Mouse (Mus musculus) limb, embryonic 15.5 days (tissue): ENCODE results near the gene Hus1. TPM values are rescaled to one million over a fixed set of nuclear protein-coding genes. Genes with fewer than 3 reads are reported as not detected.

ENCODE experiments used
- ATAC-seq: fragments of 200-750 bp; cut with Nextera tagmentation; 2 replicates; pipeline ENCODE4 v1.8.0; 2017; ENCODE audit warnings: low read depth, moderate TSS enrichment; ENCODE audit not compliant: insufficient number of reproducible peaks, low FRiP score, low TSS enrichment
- H3K27ac ChIP-seq: fragments of 300-500 bp; sonication (generic); 2 replicates; pipeline ENCODE4 v1.5.1; 2015; ENCODE audit warnings: moderate library complexity, mild to moderate bottlenecking, inconsistent platforms
- H3K27me3 ChIP-seq: fragments of 300-500 bp; sonication (generic); 2 replicates; pipeline ENCODE4 v1.6.1; 2015; ENCODE audit warnings: inconsistent platforms
- H3K36me3 ChIP-seq: fragments of 300-500 bp; sonication (generic); 2 replicates; pipeline ENCODE4 v1.6.1; 2015; ENCODE audit warnings: inconsistent platforms
- H3K4me1 ChIP-seq: fragments of 300-500 bp; sonication (generic); 2 replicates; pipeline ENCODE4 v1.6.1; 2015; ENCODE audit warnings: inconsistent platforms
- H3K4me2 ChIP-seq: fragments of 300-500 bp; sonication (generic); 2 replicates; pipeline ENCODE4 v1.6.1; 2015; ENCODE audit warnings: mild to moderate bottlenecking, inconsistent platforms
- H3K4me3 ChIP-seq: fragments of 300-500 bp; sonication (generic); 2 replicates; pipeline ENCODE4 v1.5.1; 2015; ENCODE audit warnings: mild to moderate bottlenecking, inconsistent platforms
- H3K9ac ChIP-seq: fragments of 300-500 bp; sonication (generic); 2 replicates; pipeline ENCODE4 v1.6.1; 2015; ENCODE audit warnings: inconsistent platforms
- H3K9me3 ChIP-seq: fragments of 300-500 bp; sonication (generic); 2 replicates; pipeline ENCODE4 v1.6.1; 2016; ENCODE audit warnings: inconsistent platforms
- WGBS: fragments of 180-500 bp; shearing (Covaris S2); methylation state at CpG from one replicate; pipeline ENCODE4 v1.1.7; 2015; 5-methylcytosine and 5-hydroxymethylcytosine counted together
- polyA plus RNA-seq: library from polyadenylated mRNA; unstranded; fragments of >200 nt; fragmentation: Nextera tagmentation; extraction: Ambion mirVana; gene quantifications from 2 replicates; pipeline ENCODE4 v1.2.1, GENCODE M21; 2015

Hus1 gene
- 11.1 and 11.6 TPM in 2 replicates for polyA plus RNA-seq

DNA sequence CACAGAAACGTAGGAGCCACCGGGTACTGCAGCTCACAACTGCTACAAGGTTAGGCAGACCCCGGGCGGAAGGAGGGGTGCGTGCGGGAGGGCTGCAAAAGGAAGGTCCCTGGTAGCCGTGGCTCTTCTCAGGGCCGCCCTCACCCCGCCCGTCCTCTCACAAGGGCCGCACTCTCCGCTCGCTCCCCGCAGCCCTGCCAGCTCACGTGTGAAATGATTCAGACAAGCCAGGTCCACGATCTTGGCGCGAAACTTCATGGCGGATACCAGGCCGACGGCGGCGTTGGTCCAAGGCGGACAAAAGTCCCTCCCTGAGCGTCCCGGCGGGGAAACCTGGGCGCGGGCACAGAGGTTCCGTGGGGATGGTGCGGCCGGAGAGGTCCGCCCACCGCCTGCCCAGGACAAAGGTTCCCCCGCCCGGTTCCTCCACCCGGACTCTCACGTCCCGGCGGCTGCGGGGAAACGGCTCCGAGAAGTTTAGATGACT lies at the start of gene Hus1:
Gene Hus1, minus strand, starts transcription at position 339 of the 487 bp plus-strand sequence.
- peak; percentile 91 for ATAC-seq
- H3K9ac ChIP-seq: peak within 1 kb of the TSS; percentile 63
- peak within 1 kb of the TSS; percentile 94 for H3K27ac ChIP-seq
- under 1% methylated on average over 43 of the region's 43 CpGs for WGBS
- H3K36me3 ChIP-seq: peaks cover 11% of the 10 kb centered on the region
- peak within 1 kb of the TSS; percentile 76 for H3K4me2 ChIP-seq
- no peaks in the 10 kb centered on the region for H3K9me3 ChIP-seq
- peak within 1 kb of the TSS; percentile 75 for H3K4me3 ChIP-seq
- H3K4me1 ChIP-seq: peaks cover 9% of the 10 kb centered on the region
- peaks cover 5% of the 10 kb centered on the region; the same call in 1 of the 2 replicates for H3K27me3 ChIP-seq

GRCm38 (mm10) chr11:9060484-9060883 lies 49.5 kb upstream of the Hus1 start:
- H3K9ac ChIP-seq: no peak overlapping the region

GRCm38 (mm10) chr11:9060029-9060428 lies 49.0 kb upstream of the Hus1 start:
- no peaks in the 10 kb centered on the region for H3K36me3 ChIP-seq
- H3K27ac ChIP-seq: no peak overlapping the region
- no peak for ATAC-seq
- H3K4me2 ChIP-seq: no peak overlapping the region
- WGBS: 60% methylated on average over 1 of the region's 1 CpGs
- H3K9ac ChIP-seq: no peak overlapping the region
- H3K4me3 ChIP-seq: no peak overlapping the region
- no peaks in the 10 kb centered on the region for H3K27me3 ChIP-seq
- H3K4me1 ChIP-seq: no peaks in the 10 kb centered on the region
- no peaks in the 10 kb centered on the region for H3K9me3 ChIP-seq

More at GRCm38 (mm10) chr11:9060484-9060883, 49.5 kb upstream of the Hus1 start:
- no peak overlapping the region for H3K4me3 ChIP-seq
- WGBS: 32% methylated on average over 5 of the region's 5 CpGs
- no peaks in the 10 kb centered on the region for H3K36me3 ChIP-seq
- no peak for ATAC-seq
- H3K9me3 ChIP-seq: no peaks in the 10 kb centered on the region
- no peak overlapping the region for H3K4me2 ChIP-seq
- no peaks in the 10 kb centered on the region for H3K4me1 ChIP-seq
- H3K27ac ChIP-seq: no peak overlapping the region
- H3K27me3 ChIP-seq: no peaks in the 10 kb centered on the region

- no peaks in the 10 kb centered on the region for H3K27me3 ChIP-seq
Observed at GRCm38 (mm10) chr11:9057711-9058110, 46.7 kb upstream of the Hus1 start.

DNA sequence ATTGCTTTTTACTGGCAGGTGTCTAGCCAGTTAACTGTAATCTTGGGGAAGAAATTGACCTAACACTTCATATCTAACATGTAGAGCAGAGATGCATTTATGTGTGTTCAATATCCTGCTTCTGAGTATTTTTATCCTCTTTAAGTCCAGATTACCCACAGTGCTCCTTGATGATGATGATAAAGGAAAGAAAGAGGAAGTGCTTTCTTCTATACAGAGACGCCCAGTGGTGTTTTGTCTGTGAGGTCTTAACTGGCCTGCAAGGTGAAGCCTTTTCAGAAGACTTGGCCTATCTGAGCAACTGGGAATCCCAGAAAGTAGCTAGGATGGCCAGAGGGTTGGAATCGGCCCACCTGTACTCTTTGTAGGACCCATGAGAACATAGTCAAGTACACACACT lies 45.9 kb upstream of the Hus1 start:
- H3K27me3 ChIP-seq: 0 out of 2 replicates have a peak, but pooled peaks cover under 1% of the 10 kb centered on the region
- no peaks in the 10 kb centered on the region for H3K36me3 ChIP-seq
- H3K9me3 ChIP-seq: no peaks in the 10 kb centered on the region
- H3K9ac ChIP-seq: no peak overlapping the region
- 84% methylated on average over 2 of the region's 2 CpGs for WGBS
- ATAC-seq: no peak
- H3K4me1 ChIP-seq: no peaks in the 10 kb centered on the region
- H3K4me2 ChIP-seq: no peak overlapping the region
- H3K27ac ChIP-seq: no peak overlapping the region
- no peak overlapping the region for H3K4me3 ChIP-seq

More at GRCm38 (mm10) chr11:9057711-9058110, 46.7 kb upstream of the Hus1 start:
- H3K36me3 ChIP-seq: no peaks in the 10 kb centered on the region
- no peaks in the 10 kb centered on the region for H3K9me3 ChIP-seq
- ATAC-seq: no peak
- no peak overlapping the region for H3K4me3 ChIP-seq
- H3K9ac ChIP-seq: no peak overlapping the region
- no peaks in the 10 kb centered on the region for H3K4me1 ChIP-seq
- H3K27ac ChIP-seq: no peak overlapping the region
- H3K4me2 ChIP-seq: no peak overlapping the region
- 77% methylated on average over 4 of the region's 4 CpGs for WGBS

DNA sequence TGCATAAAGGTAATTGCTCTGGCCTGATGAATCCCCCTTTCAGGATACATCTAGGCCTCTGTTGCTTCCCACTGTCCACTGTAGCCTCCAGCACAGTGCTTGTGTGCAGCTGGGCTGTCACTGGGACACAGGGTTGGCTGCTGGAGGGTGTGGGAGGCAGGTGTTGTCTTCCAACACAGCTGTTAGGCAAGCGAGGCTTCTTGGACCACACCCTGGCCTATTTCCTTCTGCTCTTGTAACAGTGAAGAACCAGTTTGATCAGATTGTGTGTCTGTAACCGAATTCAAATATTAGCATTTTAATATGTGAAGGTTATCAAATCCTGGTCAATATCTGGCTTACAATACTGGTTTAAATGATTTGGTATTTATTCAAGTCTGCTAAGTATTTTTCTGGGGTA lies 40.9 kb upstream of the Hus1 start:
- Histone ChIP-seq H3K4me3 (no peak overlapping the region), H3K36me3 (no peaks in the 10 kb centered on the region), H3K9me3 (no peaks in the 10 kb centered on the region), H3K9ac (no peak overlapping the region), H3K4me1 (peaks cover 10% of the 10 kb centered on the region; the same call in 1 of the 2 replicates), H3K27ac (no peak overlapping the region), H3K27me3 (peaks cover 29% of the 10 kb centered on the region), H3K4me2 (no peak overlapping the region)
- no peak for ATAC-seq
- WGBS: 56% methylated on average over 2 of the region's 2 CpGs

DNA sequence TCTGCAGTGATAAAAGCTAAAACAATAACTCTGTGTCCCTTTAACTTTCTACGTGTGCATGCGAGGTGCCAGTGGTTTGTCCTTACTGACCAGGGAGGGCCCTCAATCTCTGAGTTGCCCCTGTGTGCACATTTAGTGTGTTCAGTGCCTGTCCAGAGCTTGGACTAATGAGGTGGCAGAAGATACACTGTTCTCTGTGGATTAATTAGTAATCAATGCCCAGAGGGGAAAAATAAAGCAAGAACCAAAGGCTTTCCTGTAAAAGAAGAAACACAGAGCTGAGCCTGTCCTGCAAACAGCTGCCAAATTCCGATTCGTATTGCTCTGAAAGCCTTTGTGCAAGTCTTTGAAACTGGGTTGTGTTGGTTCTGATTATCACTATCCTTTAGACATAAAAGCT lies 39.2 kb upstream of the Hus1 start:
- Histone ChIP-seq H3K36me3 (no peaks in the 10 kb centered on the region), H3K9ac (no peak overlapping the region), H3K9me3 (no peaks in the 10 kb centered on the region), H3K4me1 (peaks cover 10% of the 10 kb centered on the region; the same call in 1 of the 2 replicates), H3K27me3 (peaks cover 29% of the 10 kb centered on the region), H3K4me3 (no peak overlapping the region), H3K4me2 (no peak overlapping the region), H3K27ac (no peak overlapping the region)
- no peak for ATAC-seq
- WGBS: 79% methylated on average over 4 of the region's 4 CpGs

GRCm38 (mm10) chr11:9048703-9049060 lies 37.7 kb upstream of the Hus1 start, which contains the start of gene Sun3:
Gene Sun3 (minus strand): TSS chr11:9048991.
- H3K27ac ChIP-seq: no peak within 1 kb of the TSS
- H3K27me3 ChIP-seq: peaks cover 29% of the 10 kb centered on the region
- peak within 1 kb of the TSS; percentile 79 for H3K4me2 ChIP-seq
- no peak within 1 kb of the TSS for H3K9ac ChIP-seq
- no peaks in the 10 kb centered on the region for H3K9me3 ChIP-seq
- H3K4me3 ChIP-seq: peak within 1 kb of the TSS; percentile 41
- peak; percentile 53; the same call in 1 of the 2 replicates for ATAC-seq
- H3K4me1 ChIP-seq: peaks cover 10% of the 10 kb centered on the region; the same call in 1 of the 2 replicates
- WGBS: 1% methylated on average over 18 of the region's 18 CpGs
- no peaks in the 10 kb centered on the region for H3K36me3 ChIP-seq

DNA sequence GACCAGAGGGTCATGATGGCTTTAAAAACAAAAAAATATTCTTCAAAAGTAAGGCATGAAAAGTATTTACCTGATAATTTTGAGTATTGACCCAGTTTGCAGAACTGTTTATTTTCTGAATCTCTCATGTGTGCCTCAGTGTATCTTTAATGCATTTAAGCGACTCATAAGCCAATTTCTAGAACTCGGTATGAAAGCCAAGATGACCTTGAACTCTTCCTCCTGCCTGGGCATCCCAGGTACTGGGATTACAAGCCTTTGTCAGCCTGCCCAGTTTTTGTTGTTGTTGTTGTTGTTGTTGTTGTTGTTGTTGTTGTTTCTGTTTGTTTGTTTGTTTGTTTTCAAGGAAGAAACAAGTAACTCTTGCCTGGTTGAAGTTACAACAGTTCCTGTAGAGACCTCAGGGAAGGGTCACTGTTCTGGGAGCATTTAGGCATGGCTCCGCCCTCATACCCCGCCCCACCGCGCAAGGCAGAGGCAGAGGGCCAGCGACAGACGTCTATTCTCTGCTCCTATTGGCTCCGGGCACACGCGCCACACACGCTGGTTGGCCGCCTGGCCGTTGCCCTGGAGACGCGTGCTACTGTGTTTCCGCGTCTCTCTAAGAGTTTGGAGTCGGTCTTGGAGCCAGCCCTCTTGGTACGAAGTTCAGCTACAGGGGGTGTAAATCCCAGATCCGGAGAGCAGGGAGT lies 37.2 kb upstream of the Hus1 start, which contains the start of gene Gm11992:
Gene Gm11992, plus strand, starts transcription at position 584 of the 692 bp plus-strand sequence.
- Histone ChIP-seq H3K9ac (no peak within 1 kb of the TSS), H3K27me3 (peaks cover 29% of the 10 kb centered on the region), H3K4me1 (peaks cover 10% of the 10 kb centered on the region; the same call in 1 of the 2 replicates), H3K36me3 (no peaks in the 10 kb centered on the region), H3K9me3 (no peaks in the 10 kb centered on the region), H3K4me2 (peak within 1 kb of the TSS; percentile 79), H3K27ac (no peak within 1 kb of the TSS), H3K4me3 (peak within 1 kb of the TSS; percentile 41)
- ATAC-seq: peak; percentile 91
- 5% methylated on average over 21 of the region's 21 CpGs for WGBS

DNA sequence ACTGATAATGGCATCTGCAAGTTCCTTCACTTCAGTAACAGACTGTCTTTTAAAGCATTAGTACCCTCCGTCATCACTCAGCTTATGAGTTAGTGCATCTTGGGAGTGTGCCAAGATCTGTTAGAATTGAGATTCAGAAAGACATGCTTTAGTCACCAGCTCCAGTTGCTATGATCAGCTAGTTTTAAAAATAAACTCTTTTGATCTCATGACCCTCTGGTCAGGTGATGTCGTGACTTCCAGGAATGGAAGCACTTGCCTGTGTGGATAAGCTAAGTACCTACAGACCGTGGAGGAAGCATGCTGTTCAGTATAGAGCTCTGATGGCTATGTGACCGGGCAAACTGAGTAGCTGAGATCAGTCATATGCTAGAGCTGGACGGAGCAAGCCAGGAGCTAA lies 36.1 kb upstream of the Hus1 start:
- Histone ChIP-seq H3K9ac (no peak overlapping the region), H3K9me3 (no peaks in the 10 kb centered on the region), H3K27me3 (peaks cover 29% of the 10 kb centered on the region), H3K36me3 (no peaks in the 10 kb centered on the region), H3K27ac (no peak overlapping the region), H3K4me1 (peaks cover 10% of the 10 kb centered on the region; the same call in 1 of the 2 replicates), H3K4me3 (no peak overlapping the region), H3K4me2 (no peak overlapping the region)
- ATAC-seq: no peak
- WGBS: 75% methylated on average over 5 of the region's 5 CpGs

DNA sequence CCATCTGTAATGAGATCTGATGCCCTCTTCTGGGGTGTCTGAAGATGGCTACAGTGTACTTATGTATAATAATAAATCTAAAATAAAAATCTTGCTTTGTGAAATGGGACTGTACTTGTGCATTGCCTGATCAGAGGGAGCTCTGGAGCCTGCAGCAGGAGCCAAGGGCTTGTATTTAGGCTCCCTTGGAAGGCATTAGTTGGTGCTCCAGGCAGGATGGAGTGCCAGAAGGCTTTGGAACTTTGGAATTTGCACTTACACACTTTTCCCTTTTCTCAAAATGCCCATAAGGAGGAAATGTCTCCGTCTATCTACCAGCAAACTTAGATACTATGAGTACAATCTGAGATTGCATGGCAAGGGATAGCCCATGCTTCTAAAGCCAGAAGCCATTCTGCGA lies 35.6 kb upstream of the Hus1 start:
- ATAC-seq: no peak
- Histone ChIP-seq H3K4me2 (no peak overlapping the region), H3K9ac (no peak overlapping the region), H3K36me3 (no peaks in the 10 kb centered on the region), H3K4me3 (no peak overlapping the region), H3K4me1 (peaks cover 10% of the 10 kb centered on the region; the same call in 1 of the 2 replicates), H3K27me3 (peaks cover 27% of the 10 kb centered on the region), H3K27ac (no peak overlapping the region), H3K9me3 (no peaks in the 10 kb centered on the region)
- WGBS: 88% methylated on average over 2 of the region's 2 CpGs

DNA sequence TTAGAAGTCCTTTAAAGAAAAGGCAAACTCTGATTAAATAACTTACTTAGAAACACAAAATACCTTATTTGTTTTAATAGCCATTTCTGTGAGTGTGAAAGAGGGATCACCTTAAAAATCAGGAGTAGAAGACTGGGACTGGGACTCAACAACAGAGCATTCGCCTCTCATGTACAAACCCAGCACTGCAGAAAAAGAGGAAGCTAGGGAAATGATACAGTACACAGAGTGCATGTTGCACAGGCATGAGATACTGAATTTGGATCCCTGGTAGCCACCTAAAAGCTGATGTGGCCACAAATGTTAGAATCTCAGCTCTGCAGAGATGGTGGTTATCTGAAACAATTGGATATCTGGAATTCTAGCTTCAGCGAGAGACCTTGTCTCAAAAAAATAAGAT lies 20.5 kb upstream of the Hus1 start:
- Histone ChIP-seq H3K9me3 (no peaks in the 10 kb centered on the region), H3K27ac (no peak overlapping the region), H3K4me3 (no peak overlapping the region), H3K4me1 (no peaks in the 10 kb centered on the region), H3K9ac (no peak overlapping the region), H3K27me3 (no peaks in the 10 kb centered on the region), H3K4me2 (no peak overlapping the region), H3K36me3 (no peaks in the 10 kb centered on the region)
- 83% methylated on average over 2 of the region's 2 CpGs for WGBS
- no peak for ATAC-seq
